Mouse (Mus musculus): ENCODE measurements around the gene Psmf1. TPM values are rescaled to one million over a fixed set of nuclear protein-coding genes. Genes with fewer than 3 reads are reported as not detected.
A peak's percentile ranks its signal among the peaks of the same experiment; 100 is the strongest.

The Psmf1 gene
- polyA plus RNA-seq, 1 experiment from 2014 or later, result 57.7 TPM

- Histone ChIP-seq H3K27me3 (peaks cover 4% of the 10 kb centered on the region; the same call in 1 of the 2 replicates), H3K27ac (no peak overlapping the region), H3K9me3 (no peaks in the 10 kb centered on the region), H3K4me1 (replicated peaks) (peaks cover 6% of the 10 kb centered on the region), H3K4me2 (no peak overlapping the region), H3K9ac (no peak overlapping the region), H3K36me3 (no peaks in the 10 kb centered on the region), H3K4me3 (no peak overlapping the region)
- ATAC-seq (ENCODE audit: low FRiP score), result no peak
- WGBS, result 73% methylated on average over 5 of the region's 5 CpGs
Measured at GRCm38 (mm10) chr2:151751330-151751729, 7.3 kb upstream of the Psmf1 start.

- 28% methylated on average over 19 of the region's 19 CpGs for WGBS
- Histone ChIP-seq H3K9ac (0 out of 2 replicates have a peak overlapping the region, but pooled peaks have one; percentile 39), H3K4me3 (no peak overlapping the region), H3K4me2 (peak overlapping the region; percentile 19), H3K9me3 (no peaks in the 10 kb centered on the region), H3K4me1 (replicated peaks) (peaks cover 6% of the 10 kb centered on the region), H3K36me3 (no peaks in the 10 kb centered on the region), H3K27ac (peak overlapping the region; percentile 50), H3K27me3 (peaks cover 14% of the 10 kb centered on the region; the same call in 1 of the 2 replicates)
- peak; percentile 89 for ATAC-seq (ENCODE audit: low FRiP score)
Measured at GRCm38 (mm10) chr2:151747847-151748705, 4.1 kb upstream of the Psmf1 start.

GRCm38 (mm10) chr2:151742850-151743679 is 921 bp downstream of the Psmf1 start:
- no peak overlapping the region for H3K9ac ChIP-seq
- H3K9me3 ChIP-seq, result no peaks in the 10 kb centered on the region
- H3K27me3 ChIP-seq, result peaks cover 15% of the 10 kb centered on the region; the same call in 1 of the 2 replicates
- ATAC-seq (ENCODE audit: low FRiP score), result no peak
- H3K4me1 ChIP-seq (replicated peaks), result peaks cover 30% of the 10 kb centered on the region
- 72% methylated on average over 6 of the region's 6 CpGs for WGBS
- no peak overlapping the region for H3K27ac ChIP-seq
- H3K4me3 ChIP-seq, result no peak overlapping the region
- no peak overlapping the region for H3K4me2 ChIP-seq
- no peaks in the 10 kb centered on the region for H3K36me3 ChIP-seq

- Histone ChIP-seq H3K27me3 (peaks cover 11% of the 10 kb centered on the region; the same call in 1 of the 2 replicates), H3K36me3 (no peaks in the 10 kb centered on the region), H3K4me3 (no peak overlapping the region), H3K9me3 (no peaks in the 10 kb centered on the region), H3K27ac (no peak overlapping the region), H3K9ac (no peak overlapping the region), H3K4me2 (no peak overlapping the region), H3K4me1 (replicated peaks) (peaks cover 30% of the 10 kb centered on the region)
- no peak for ATAC-seq (ENCODE audit: low FRiP score)
- 89% methylated on average over 1 of the region's 1 CpGs for WGBS
Measured at GRCm38 (mm10) chr2:151742084-151742483, 1.9 kb downstream of the Psmf1 start.

- H3K27ac ChIP-seq, result peak overlapping the region; percentile 83
- peak overlapping the region; percentile 95 for H3K9ac ChIP-seq
- WGBS, result 1% methylated on average over 61 of the region's 61 CpGs
- H3K36me3 ChIP-seq, result no peaks in the 10 kb centered on the region
- H3K4me2 ChIP-seq, result peak overlapping the region; percentile 93
- ATAC-seq (ENCODE audit: low FRiP score), result peak; percentile 91
- H3K9me3 ChIP-seq, result no peaks in the 10 kb centered on the region
- H3K4me3 ChIP-seq, result peak overlapping the region; percentile 95
- peaks cover 30% of the 10 kb centered on the region for H3K4me1 ChIP-seq (replicated peaks)
- H3K27me3 ChIP-seq, result peaks cover 11% of the 10 kb centered on the region; the same call in 1 of the 2 replicates
Measured at GRCm38 (mm10) chr2:151740741-151741526, 3.1 kb downstream of the Psmf1 start.

- Histone ChIP-seq H3K27me3 (peaks cover 6% of the 10 kb centered on the region; the same call in 1 of the 2 replicates), H3K9ac (no peak overlapping the region), H3K4me2 (peak overlapping the region; percentile 93), H3K9me3 (no peaks in the 10 kb centered on the region), H3K4me1 (replicated peaks) (peaks cover 30% of the 10 kb centered on the region), H3K4me3 (peak overlapping the region; percentile 95; the same call in 1 of the 2 replicates), H3K36me3 (peaks cover 10% of the 10 kb centered on the region), H3K27ac (no peak overlapping the region)
- ATAC-seq (ENCODE audit: low FRiP score), result no peak
- 90% methylated on average over 7 of the region's 7 CpGs for WGBS
Measured at GRCm38 (mm10) chr2:151739505-151739904, 4.5 kb downstream of the Psmf1 start.

GRCm38 (mm10) chr2:151739081-151739480 is 4.9 kb downstream of the Psmf1 start:
- Histone ChIP-seq H3K9me3 (no peaks in the 10 kb centered on the region), H3K4me2 (peak overlapping the region; percentile 93), H3K36me3 (peaks cover 13% of the 10 kb centered on the region), H3K4me3 (no peak overlapping the region), H3K27ac (no peak overlapping the region), H3K9ac (no peak overlapping the region), H3K27me3 (peaks cover 6% of the 10 kb centered on the region; the same call in 1 of the 2 replicates), H3K4me1 (replicated peaks) (peaks cover 30% of the 10 kb centered on the region)
- no peak for ATAC-seq (ENCODE audit: low FRiP score)
- 95% methylated on average over 3 of the region's 3 CpGs for WGBS

- Histone ChIP-seq H3K4me2 (no peak overlapping the region), H3K4me3 (no peak overlapping the region), H3K27ac (no peak overlapping the region), H3K36me3 (peaks cover 20% of the 10 kb centered on the region), H3K27me3 (peaks cover 5% of the 10 kb centered on the region; the same call in 1 of the 2 replicates), H3K9ac (no peak overlapping the region), H3K4me1 (replicated peaks) (peaks cover 30% of the 10 kb centered on the region), H3K9me3 (no peaks in the 10 kb centered on the region)
- no peak for ATAC-seq (ENCODE audit: low FRiP score)
- 90% methylated on average over 4 of the region's 4 CpGs for WGBS
Measured at GRCm38 (mm10) chr2:151738460-151738859, 5.5 kb downstream of the Psmf1 start.

GRCm38 (mm10) chr2:151735422-151735821 is 8.6 kb downstream of the Psmf1 start:
- Histone ChIP-seq H3K27me3 (no peaks in the 10 kb centered on the region), H3K27ac (no peak overlapping the region), H3K4me3 (no peak overlapping the region), H3K4me2 (no peak overlapping the region), H3K9ac (no peak overlapping the region), H3K9me3 (no peaks in the 10 kb centered on the region), H3K4me1 (replicated peaks) (peaks cover 24% of the 10 kb centered on the region), H3K36me3 (peaks cover 33% of the 10 kb centered on the region)
- WGBS, result 99% methylated on average over 6 of the region's 6 CpGs
- ATAC-seq (ENCODE audit: low FRiP score), result no peak

- Histone ChIP-seq H3K27ac (no peak overlapping the region), H3K4me1 (replicated peaks) (peaks cover 3% of the 10 kb centered on the region; the same call in 1 of the 2 replicates), H3K9ac (no peak overlapping the region), H3K27me3 (no peaks in the 10 kb centered on the region), H3K36me3 (peaks cover 54% of the 10 kb centered on the region), H3K4me2 (no peak overlapping the region), H3K4me3 (no peak overlapping the region), H3K9me3 (no peaks in the 10 kb centered on the region)
- no peak for ATAC-seq (ENCODE audit: low FRiP score)
- 91% methylated on average over 8 of the region's 8 CpGs for WGBS
Measured at GRCm38 (mm10) chr2:151733151-151733865, 10.7 kb downstream of the Psmf1 start.

GRCm38 (mm10) chr2:151724094-151724493 is 19.9 kb downstream of the Psmf1 start:
- 96% methylated on average over 2 of the region's 2 CpGs for WGBS
- no peaks in the 10 kb centered on the region for H3K27me3 ChIP-seq
- no peak overlapping the region for H3K27ac ChIP-seq
- no peak overlapping the region for H3K9ac ChIP-seq
- ATAC-seq (ENCODE audit: low FRiP score), result no peak
- H3K36me3 ChIP-seq, result peaks cover 93% of the 10 kb centered on the region
- no peak overlapping the region for H3K4me3 ChIP-seq
- no peaks in the 10 kb centered on the region for H3K9me3 ChIP-seq
- no peaks in the 10 kb centered on the region for H3K4me1 ChIP-seq (replicated peaks)
- no peak overlapping the region for H3K4me2 ChIP-seq
